Mouse (Mus musculus) spleen, postnatal 14 days (tissue): ENCODE results near the gene Ubxn10.

ENCODE experiments used
- DNase-seq, 2 experiments: peaks; one replicate each; pipeline ENCODE4 v3.0.0; 2021 to 2022; ENCODE audit warnings: low spot score in 2 of 2

The Ubxn10 gene

GRCm38 (mm10) chr4:138737031-138737430 is at the start of gene Ubxn10:
TSS of gene Ubxn10 (minus strand) at chr4:138737167.
- no peak for DNase-seq

GRCm38 (mm10) chr4:138786141-138786540 is 49.2 kb upstream of the Ubxn10 start:
- DNase-seq = no peak

- no peak for DNase-seq
These were observed 48.8 kb upstream of the Ubxn10 start for GRCm38 (mm10) chr4:138785721-138786120.

GRCm38 (mm10) chr4:138782098-138782497 is 45.1 kb upstream of the Ubxn10 start:
- DNase-seq = no peak

GRCm38 (mm10) chr4:138780300-138780699 is 43.3 kb upstream of the Ubxn10 start:
- no peak for DNase-seq

GRCm38 (mm10) chr4:138777417-138778407 is 40.7 kb upstream of the Ubxn10 start:
- no peak for DNase-seq

GRCm38 (mm10) chr4:138775435-138775834 is 38.5 kb upstream of the Ubxn10 start, which contains the start of gene Pla2g2d:
TSS of gene Pla2g2d (plus strand) at chr4:138775735.
- DNase-seq = no peak

- DNase-seq = no peak
These were observed 35.4 kb upstream of the Ubxn10 start for GRCm38 (mm10) chr4:138772386-138772785.

GRCm38 (mm10) chr4:138771970-138772369 is 35.0 kb upstream of the Ubxn10 start:
- no peak for DNase-seq

- no peak for DNase-seq
These were observed 25.3 kb upstream of the Ubxn10 start for GRCm38 (mm10) chr4:138762266-138762665.

- DNase-seq = no peak
These were observed 20.4 kb upstream of the Ubxn10 start, which contains the start of gene Pla2g2f for GRCm38 (mm10) chr4:138757416-138757815. TSS of gene Pla2g2f (minus strand) at chr4:138757626.

- no peak for DNase-seq
These were observed 19.0 kb upstream of the Ubxn10 start for GRCm38 (mm10) chr4:138755983-138756382.

- DNase-seq = no peak
These were observed 18.5 kb upstream of the Ubxn10 start for GRCm38 (mm10) chr4:138755439-138755838.

- no peak for DNase-seq
These were observed 17.5 kb upstream of the Ubxn10 start for GRCm38 (mm10) chr4:138754432-138754831.

GRCm38 (mm10) chr4:138753608-138754007 is 16.6 kb upstream of the Ubxn10 start:
- DNase-seq = no peak

- no peak for DNase-seq
These were observed 15.6 kb upstream of the Ubxn10 start for GRCm38 (mm10) chr4:138752603-138753002.

GRCm38 (mm10) chr4:138748369-138749072 is 11.6 kb upstream of the Ubxn10 start:
- DNase-seq = no peak

- no peak for DNase-seq
These were observed 10.9 kb upstream of the Ubxn10 start for GRCm38 (mm10) chr4:138747851-138748250.

GRCm38 (mm10) chr4:138746866-138747265 is 9.9 kb upstream of the Ubxn10 start:
- no peak for DNase-seq

GRCm38 (mm10) chr4:138745884-138746283 is 8.9 kb upstream of the Ubxn10 start:
- DNase-seq = no peak

- no peak for DNase-seq
These were observed 2.3 kb upstream of the Ubxn10 start for GRCm38 (mm10) chr4:138739136-138739851.

GRCm38 (mm10) chr4:138734863-138735262 is 2.1 kb downstream of the Ubxn10 start:
- no peak for DNase-seq
